Mouse (Mus musculus): ENCODE measurements around the gene Reg3a.
"Not testable (repeated sequence)": the region's sequence is repeated elsewhere in the genome, so short reads cannot be mapped to it uniquely, and the experiment has no call there.

Reg3a gene

GRCm38 (mm10) chr6:78380409-78380808, at the start of gene Reg3a:
Gene Reg3a, plus strand, starts transcription at chr6:78380709.
- no peak for DNase-seq

GRCm38 (mm10) chr6:78331919-78332569, 48.5 kb upstream of the Reg3a start:
- no peak for DNase-seq

GRCm38 (mm10) chr6:78340296-78340695, 40.2 kb upstream of the Reg3a start:
- no peak for DNase-seq

- DNase-seq = no peak
Observed at GRCm38 (mm10) chr6:78341689-78342088, 38.8 kb upstream of the Reg3a start.

GRCm38 (mm10) chr6:78361971-78362563, 18.4 kb upstream of the Reg3a start:
- DNase-seq = no peak

GRCm38 (mm10) chr6:78370357-78370756, 10.2 kb upstream of the Reg3a start, which contains the start of gene Reg3b:
Gene Reg3b, plus strand, starts transcription at chr6:78370657.
- no peak for DNase-seq

GRCm38 (mm10) chr6:78378765-78379164, 1.7 kb upstream of the Reg3a start, which contains the start of gene Reg3d:
Gene Reg3d, minus strand, starts transcription at chr6:78378865.
- DNase-seq = no peak

- no peak for DNase-seq
Observed at GRCm38 (mm10) chr6:78385609-78386008, 5.1 kb downstream of the Reg3a start.

- DNase-seq = not testable (repeated sequence)
Observed at GRCm38 (mm10) chr6:78395323-78395722, 14.8 kb downstream of the Reg3a start, which contains the start of gene Reg2. Gene Reg2, plus strand, starts transcription at chr6:78395623.

- not testable (repeated sequence) for DNase-seq
Observed at GRCm38 (mm10) chr6:78422411-78422810, 41.9 kb downstream of the Reg3a start, which contains the start of gene Reg1. Gene Reg1, plus strand, starts transcription at chr6:78422711.

GRCm38 (mm10) chr6:78425497-78425896, 45.0 kb downstream of the Reg3a start:
- DNase-seq = no peak

Measured in liver (tissue).